In genomic region chr8:84909949-84910348, GRCm38 (mm10) we compare ENCODE assay signal across 15 mouse cellular contexts. TPM values are rescaled to one million over a fixed set of nuclear protein-coding genes. Genes with fewer than 3 reads are reported as not detected.
DNase-seq lines count a peak whose midpoint lies in the region; ATAC-seq and TF ChIP-seq lines count a peak whose summit lies in the region.
"Had no signal": no experiment of that assay in that cellular context is flagged by ENCODE, and none has a peak within 500 bp of the region (broad histone marks: within the 10 kb centered on the region; RNA-seq: fewer than 3 reads in every experiment).

No protein-coding gene starts in this region.

- no peaks in the 10 kb centered on the region for H3K9me3 ChIP-seq in embryonic facial prominence, embryonic 12.5 days
- peaks cover 6% of the 10 kb centered on the region; the same call in 1 of the 2 replicates for H3K9me3 ChIP-seq in embryonic facial prominence, embryonic 10.5 days
- no peaks in the 10 kb centered on the region for H3K9me3 ChIP-seq in forebrain, embryonic 13.5 days (replicated peaks)
- H3K9me3 ChIP-seq: hindbrain, embryonic 12.5 days had no signal

- peak overlapping the region; percentile 68; the same call in 1 of the 2 replicates for H3K4me2 ChIP-seq in embryonic facial prominence, embryonic 12.5 days (replicated peaks)
- no peak overlapping the region; the same call in 1 of the 2 replicates for H3K4me2 ChIP-seq in forebrain, embryonic 13.5 days

- DNase-seq in embryonic facial prominence, embryonic 10.5 days (ENCODE audit: low spot score): no peak
- DNase-seq in 3T3-L1 (ENCODE audit: low read depth, low spot score) (peak; percentile 67), liver (peak; percentile 56)
- DNase-seq in adrenal gland, adult 2 months: no peak
- no peak for DNase-seq in thymus, postnatal 25 days
- DNase-seq: kidney, adult 11 months; kidney, postnatal 4 days had no signal

- ATAC-seq in embryonic facial prominence, embryonic 12.5 days (ENCODE audit: insufficient number of reproducible peaks, insufficient read depth, low FRiP score, low TSS enrichment): no peak
- ATAC-seq in forebrain, embryonic 13.5 days: no peak

- no peak for TF ChIP-seq CTCF in bone marrow macrophage, adult 2 months (IDR thresholded peaks at IDR 0.05; ENCODE audit: low read depth, low read length)

- H3K27ac ChIP-seq in embryonic facial prominence, embryonic 12.5 days: no peak overlapping the region
- no peak overlapping the region for H3K27ac ChIP-seq in embryonic facial prominence, embryonic 10.5 days (replicated peaks)
- no peak overlapping the region for H3K27ac ChIP-seq in bone marrow macrophage, adult 2 months (ENCODE audit: insufficient read depth, low read depth, low read length)
- H3K27ac ChIP-seq in forebrain, embryonic 13.5 days: no peak overlapping the region
- H3K27ac ChIP-seq: hindbrain, embryonic 12.5 days; left cerebral cortex, adult 2 months had no signal

- H3K27me3 ChIP-seq in embryonic facial prominence, embryonic 12.5 days: peaks cover 53% of the 10 kb centered on the region
- H3K27me3 ChIP-seq in embryonic facial prominence, embryonic 10.5 days (replicated peaks; ENCODE audit: low read depth, poor library complexity, severe bottlenecking): peaks cover 70% of the 10 kb centered on the region
- peaks cover 48% of the 10 kb centered on the region for H3K27me3 ChIP-seq in forebrain, embryonic 13.5 days

- TF ChIP-seq POLR2A in bone marrow macrophage, adult 2 months (IDR thresholded peaks at IDR 0.05; ENCODE audit: borderline replicate concordance, low read depth, low read length): no peak

- H3K36me3 ChIP-seq in embryonic facial prominence, embryonic 12.5 days: no peaks in the 10 kb centered on the region; the same call in 1 of the 2 replicates
- peaks cover 8% of the 10 kb centered on the region; the same call in 1 of the 2 replicates for H3K36me3 ChIP-seq in embryonic facial prominence, embryonic 10.5 days (replicated peaks)
- H3K36me3 ChIP-seq in forebrain, embryonic 13.5 days (ENCODE audit: poor library complexity, severe bottlenecking): peaks cover 51% of the 10 kb centered on the region

- peaks cover 23% of the 10 kb centered on the region for H3K4me1 ChIP-seq in embryonic facial prominence, embryonic 12.5 days
- H3K4me1 ChIP-seq in embryonic facial prominence, embryonic 10.5 days: peaks cover 37% of the 10 kb centered on the region
- H3K4me1 ChIP-seq in bone marrow macrophage, adult 2 months (ENCODE audit: control insufficient read depth, insufficient read depth, low read length): peaks cover 15% of the 10 kb centered on the region
- H3K4me1 ChIP-seq in forebrain, embryonic 13.5 days: peaks cover 23% of the 10 kb centered on the region

- 56% methylated on average over 5 of the region's 5 CpGs for WGBS in embryonic facial prominence, embryonic 12.5 days
- 70% methylated on average over 5 of the region's 5 CpGs for WGBS in embryonic facial prominence, embryonic 10.5 days
- 91% methylated on average over 5 of the region's 5 CpGs for WGBS in forebrain, embryonic 13.5 days

- H3K4me3 ChIP-seq in embryonic facial prominence, embryonic 12.5 days: 0 out of 2 replicates have a peak overlapping the region, but pooled peaks have one; percentile 51
- no peak overlapping the region for H3K4me3 ChIP-seq in embryonic facial prominence, embryonic 10.5 days
- peak overlapping the region; percentile 94 for H3K4me3 ChIP-seq in bone marrow macrophage, adult 2 months (ENCODE audit: insufficient read depth, low read length)
- no peak overlapping the region for H3K4me3 ChIP-seq in forebrain, embryonic 13.5 days
- H3K4me3 ChIP-seq: left cerebral cortex, adult 2 months had no signal

- H3K9ac ChIP-seq in embryonic facial prominence, embryonic 12.5 days: no peak overlapping the region; the same call in 1 of the 2 replicates
- no peak overlapping the region for H3K9ac ChIP-seq in forebrain, embryonic 13.5 days
- H3K9ac ChIP-seq: hindbrain, embryonic 12.5 days had no signal

RNA-seq across cellular contexts. Expression of gene Dnase2a, which starts 1.6 kb away (rescaled TPM):
- polyA plus RNA-seq in embryonic facial prominence, embryonic 12.5 days (2016; fragmentation: Nextera tagmentation; extraction: Ambion mirVana): 14.8 and 15.4 TPM in 2 replicates
- 6.1 and 10.1 TPM in 2 replicates for polyA plus RNA-seq in embryonic facial prominence, embryonic 10.5 days (2016; fragmentation: Nextera tagmentation; extraction: Ambion mirVana)
- polyA plus RNA-seq in bone marrow macrophage, adult 2 months (2012; ENCODE audit: insufficient read depth, insufficient read length, missing spikeins): 109 and 119 TPM in 2 replicates
- 10 to 100 TPM; 10.9 to 17.5 TPM for total RNA-seq in adrenal gland, adult 2 months (2021)
- polyA plus RNA-seq in adrenal gland, adult 2 months (2012; rRNA removed): 12.1 and 13.3 TPM in 2 replicates
- polyA plus RNA-seq in forebrain, embryonic 13.5 days (2015; fragmentation: Nextera tagmentation; extraction: Ambion mirVana): 6.9 and 9.4 TPM in 2 replicates

RNA-seq across cellular contexts. Expression of gene Klf1, which starts 8.2 kb away (rescaled TPM):
- polyA plus RNA-seq in embryonic facial prominence, embryonic 12.5 days (2016; fragmentation: Nextera tagmentation; extraction: Ambion mirVana): 4.7 and 5.4 TPM in 2 replicates
- 14.5 and 15.6 TPM in 2 replicates for polyA plus RNA-seq in embryonic facial prominence, embryonic 10.5 days (2016; fragmentation: Nextera tagmentation; extraction: Ambion mirVana)
- not detected in 2 replicates for polyA plus RNA-seq in bone marrow macrophage, adult 2 months (2012; ENCODE audit: insufficient read depth, insufficient read length, missing spikeins)
- under 1 TPM; 0.17 to 0.23 TPM for total RNA-seq in adrenal gland, adult 2 months (2021)
- 0.41 and 0.61 TPM in 2 replicates for polyA plus RNA-seq in adrenal gland, adult 2 months (2012; rRNA removed)
- 0.74 and 1.2 TPM in 2 replicates for polyA plus RNA-seq in forebrain, embryonic 13.5 days (2015; fragmentation: Nextera tagmentation; extraction: Ambion mirVana)
- total RNA-seq: midbrain, postnatal 0 days had no signal

RNA-seq across cellular contexts. Expression of gene Gcdh, which starts 16.2 kb away (rescaled TPM):
- 44.3 and 45.2 TPM in 2 replicates for polyA plus RNA-seq in embryonic facial prominence, embryonic 12.5 days (2016; fragmentation: Nextera tagmentation; extraction: Ambion mirVana)
- polyA plus RNA-seq in embryonic facial prominence, embryonic 10.5 days (2016; fragmentation: Nextera tagmentation; extraction: Ambion mirVana): 49.6 and 51.8 TPM in 2 replicates
- 13.4 and 17.6 TPM in 2 replicates for polyA plus RNA-seq in bone marrow macrophage, adult 2 months (2012; ENCODE audit: insufficient read depth, insufficient read length, missing spikeins)
- total RNA-seq in adrenal gland, adult 2 months (2021): 10 to 100 TPM; 50.1 to 59.0 TPM
- 652 and 657 TPM in 2 replicates for polyA plus RNA-seq in adrenal gland, adult 2 months (2012; rRNA removed)
- 33.2 and 34.2 TPM in 2 replicates for polyA plus RNA-seq in forebrain, embryonic 13.5 days (2015; fragmentation: Nextera tagmentation; extraction: Ambion mirVana)

RNA-seq across cellular contexts. Expression of gene Mast1, which starts 27.2 kb away (rescaled TPM):
- polyA plus RNA-seq in embryonic facial prominence, embryonic 12.5 days (2016; fragmentation: Nextera tagmentation; extraction: Ambion mirVana): 5.3 and 5.7 TPM in 2 replicates
- polyA plus RNA-seq in embryonic facial prominence, embryonic 10.5 days (2016; fragmentation: Nextera tagmentation; extraction: Ambion mirVana): 2.3 and 3.4 TPM in 2 replicates
- polyA plus RNA-seq in bone marrow macrophage, adult 2 months (2012; ENCODE audit: insufficient read depth, insufficient read length, missing spikeins): 0.28 and 0.42 TPM in 2 replicates
- 1 to 10 TPM; 1.5 to 2.8 TPM for total RNA-seq in adrenal gland, adult 2 months (2021)
- 3.7 and 4.4 TPM in 2 replicates for polyA plus RNA-seq in adrenal gland, adult 2 months (2012; rRNA removed)
- 31.6 and 37.3 TPM in 2 replicates for polyA plus RNA-seq in forebrain, embryonic 13.5 days (2015; fragmentation: Nextera tagmentation; extraction: Ambion mirVana)
- polyA plus RNA-seq: C2C12 had no signal

RNA-seq across cellular contexts. Expression of gene Rtbdn, which starts 36.8 kb away (rescaled TPM):
- polyA plus RNA-seq in embryonic facial prominence, embryonic 12.5 days (2016; fragmentation: Nextera tagmentation; extraction: Ambion mirVana): 0.50 and 0.52 TPM in 2 replicates
- 0.36 and 0.91 TPM in 2 replicates for polyA plus RNA-seq in embryonic facial prominence, embryonic 10.5 days (2016; fragmentation: Nextera tagmentation; extraction: Ambion mirVana)
- not detected in 2 replicates for polyA plus RNA-seq in bone marrow macrophage, adult 2 months (2012; ENCODE audit: insufficient read depth, insufficient read length, missing spikeins)
- total RNA-seq in adrenal gland, adult 2 months (2021): not detected
- 0.25 and 0.34 TPM in 2 replicates for polyA plus RNA-seq in adrenal gland, adult 2 months (2012; rRNA removed)
- 1.2 and 1.8 TPM in 2 replicates for polyA plus RNA-seq in forebrain, embryonic 13.5 days (2015; fragmentation: Nextera tagmentation; extraction: Ambion mirVana)
- polyA plus RNA-seq: heart, embryonic 11.5 days had no signal

Comparison
In these comparisons a context has a peak if more than half of its experiments do, and no peak if none do; other contexts are left out.
1. H3K4me3 ChIP-seq: peak in embryonic facial prominence, embryonic 12.5 days (single experiment) and bone marrow macrophage, adult 2 months (single experiment); none in embryonic facial prominence, embryonic 10.5 days (single experiment) and forebrain, embryonic 13.5 days (single experiment).
2. DNase-seq: peak in 3T3-L1 (single experiment) and liver (single experiment); none in embryonic facial prominence, embryonic 10.5 days (single experiment), adrenal gland, adult 2 months (single experiment) and thymus, postnatal 25 days (single experiment).
3. RNA of gene Gcdh, which starts 16.2 kb away (polyA plus RNA-seq): 652 to 657 TPM in adrenal gland, adult 2 months; 49.6 to 51.8 TPM in embryonic facial prominence, embryonic 10.5 days, 44.3 to 45.2 TPM in embryonic facial prominence, embryonic 12.5 days, 33.2 to 34.2 TPM in forebrain, embryonic 13.5 days and 13.4 to 17.6 TPM in bone marrow macrophage, adult 2 months; every median in the first group is over 10 times any median in the second.